Mouse (Mus musculus) CH12.LX (cell line): ENCODE measurements around the gene Eno4. TPM values are rescaled to one million over a fixed set of nuclear protein-coding genes. Genes with fewer than 3 reads are reported as not detected.
"Not testable (repeated sequence)": the region's sequence is repeated elsewhere in the genome, so short reads cannot be mapped to it uniquely, and the experiment has no call there.

Source experiments
- DNase-seq: peaks from one replicate; pipeline ENCODE4 v3.0.0-alpha.2; 2013; ENCODE audit errors: extremely low read depth
- H3K27ac ChIP-seq: 2 replicates; pipeline ENCODE4 v1.5.1; 2012; ENCODE audit warnings: low read depth, mild to moderate bottlenecking, control low read depth, moderate library complexity; ENCODE audit not compliant: insufficient read depth
- H3K27me3 ChIP-seq: replicated peaks from 2 replicates; pipeline ENCODE3; 2012; ENCODE audit warnings: inconsistent platforms
- H3K36me3 ChIP-seq, 2 experiments: replicated peaks in 1 of 2; 2 replicates each; pipeline versions ENCODE3 to v1.6.1; 2012; ENCODE audit warnings: inconsistent platforms in 1 of 2, low read length in 1 of 2, mild to moderate bottlenecking in 1 of 2, mixed read lengths in 1 of 2, moderate library complexity in 1 of 2; ENCODE audit not compliant: control insufficient read depth in 1 of 2, insufficient read depth in 1 of 2
- H3K4me1 ChIP-seq, 2 experiments: 2 replicates each; pipeline ENCODE4 v1.6.1; 2012; ENCODE audit warnings: inconsistent platforms in 1 of 2, moderate library complexity in 1 of 2; ENCODE audit not compliant: insufficient read depth in 2 of 2, control insufficient read depth in 1 of 2
- H3K4me2 ChIP-seq: 2 replicates; pipeline ENCODE4 v1.6.1; 2012; ENCODE audit warnings: low read depth, mild to moderate bottlenecking, control low read depth; ENCODE audit not compliant: poor library complexity, insufficient read depth, severe bottlenecking
- H3K4me3 ChIP-seq, 3 experiments: fragments of 150-350 bp in 1 of 3; sonication (generic) in 1 of 3; replicated peaks in 1 of 3; 2 replicates each; pipeline versions ENCODE3 to v1.5.1; 2011 to 2012; ENCODE audit warnings: low read depth in 2 of 3, low read length in 2 of 3, mild to moderate bottlenecking in 2 of 3, moderate library complexity in 2 of 3, control low read depth in 1 of 3, improper control_type of control experiment in 1 of 3, inconsistent platforms in 1 of 3, mixed read lengths in 1 of 3; ENCODE audit not compliant: poor library complexity in 1 of 3
- H3K79me2 ChIP-seq: replicated peaks from 2 replicates; pipeline ENCODE4 v1.6.1; 2012; ENCODE audit warnings: mild to moderate bottlenecking, moderate library complexity; ENCODE audit not compliant: control insufficient read depth, poor library complexity, insufficient read depth, severe bottlenecking; ENCODE audit errors: extremely low read depth
- H3K9ac ChIP-seq: 2 replicates; pipeline ENCODE4 v1.6.1; 2012; ENCODE audit warnings: low read depth, mild to moderate bottlenecking, control low read depth, moderate library complexity; ENCODE audit not compliant: insufficient read depth
- H3K9me3 ChIP-seq: replicated peaks from 2 replicates; pipeline ENCODE3; 2012; ENCODE audit warnings: low read length, inconsistent platforms, mixed read lengths
- BHLHE40 ChIP-seq: IDR thresholded peaks from 2 replicates; pipeline ENCODE4 v1.6.1; 2011; ENCODE audit warnings: mild to moderate bottlenecking, low read depth, low read length, improper control_type of control experiment
- CHD1 ChIP-seq: IDR thresholded peaks from 2 replicates; pipeline ENCODE4 v1.6.1; 2012; ENCODE audit warnings: low read depth, low read length, improper control_type of control experiment, inconsistent platforms
- CTCF ChIP-seq, 2 experiments: IDR thresholded peaks in 1 of 2; conservative IDR thresholded peaks in 1 of 2; 2 replicates each; pipeline ENCODE4 v1.5.1; 2011 to 2012; ENCODE audit warnings: low read depth in 2 of 2, low read length in 2 of 2, improper control_type of control experiment in 1 of 2, inconsistent platforms in 1 of 2, mild to moderate bottlenecking in 1 of 2, moderate library complexity in 1 of 2
- ELF1 ChIP-seq: IDR thresholded peaks from 2 replicates; pipeline ENCODE4 v1.6.1; 2014; ENCODE audit warnings: low read depth, mild to moderate bottlenecking, inconsistent platforms, low read length, improper control_type of control experiment
- IRF4 ChIP-seq: IDR thresholded peaks from 2 replicates; pipeline ENCODE4 v1.6.1; 2014; ENCODE audit warnings: low read depth, mild to moderate bottlenecking, inconsistent platforms, low read length, improper control_type of control experiment
- MAFK ChIP-seq: IDR thresholded peaks from 2 replicates; pipeline ENCODE4 v1.6.1; 2011; ENCODE audit warnings: low read length, improper control_type of control experiment; ENCODE audit not compliant: insufficient replicate concordance
- RCOR1 ChIP-seq: conservative IDR thresholded peaks from 2 replicates; pipeline ENCODE4 v1.6.1; 2012; ENCODE audit warnings: low read depth, mild to moderate bottlenecking, inconsistent platforms, low read length, improper control_type of control experiment
- SIN3A ChIP-seq: IDR thresholded peaks from 2 replicates; pipeline ENCODE4 v1.6.1; 2012; ENCODE audit warnings: low read length, improper control_type of control experiment, inconsistent platforms
- SMC3 ChIP-seq: IDR thresholded peaks from 2 replicates; pipeline ENCODE4 v1.6.1; 2011; ENCODE audit warnings: low read depth, low read length, improper control_type of control experiment
- USF1 ChIP-seq: IDR thresholded peaks from 2 replicates; pipeline ENCODE4 v1.6.1; 2014; ENCODE audit warnings: low read depth, mild to moderate bottlenecking, inconsistent platforms, low read length, improper control_type of control experiment
- ZNF384 ChIP-seq: IDR thresholded peaks from 2 replicates; pipeline ENCODE4 v1.6.1; 2012; ENCODE audit warnings: low read depth, low read length, improper control_type of control experiment, inconsistent platforms
- dilution Hi-C: fragments of 300-500 bp; cut with MboI; formaldehyde crosslinking; loops from 2 replicates; pipeline ENCODE4 v1.14.3; 2020; ENCODE audit warnings: low sequenced_read_pairs; ENCODE audit not compliant: extremely low pct_unique_long_range_greater_than_20kb, extremely low pct_ligation_motif_present
- in situ Hi-C: fragments of 300-500 bp; cut with MboI; formaldehyde crosslinking; loops from 3 replicates; pipeline ENCODE4 v1.14.3; 2019; ENCODE audit warnings: low sequenced_read_pairs, low pct_ligation_motif_present, low pct_unique_long_range_greater_than_20kb, mixed read lengths
- polyA plus RNA-seq: library from polyadenylated mRNA; unstranded; fragments of >175 nt; gene quantifications from 2 replicates; pipeline ENCODE4 v1.2.1, GENCODE M21; 2012; ENCODE audit warnings: low read depth; ENCODE audit not compliant: insufficient read length
- total RNA-seq, 2 experiments: library from RNA; depleted of rRNA; stranded (reverse); fragments of 300-350 nt in 1 of 2; fragments of >200 nt in 1 of 2; gene quantifications; 2 replicates each; pipeline ENCODE4 v1.2.3; 2012 to 2014

The Eno4 gene
- total and polyA plus RNA-seq, 3 experiments = 0.25 to 1.6 (median 1.2) TPM

DNA sequence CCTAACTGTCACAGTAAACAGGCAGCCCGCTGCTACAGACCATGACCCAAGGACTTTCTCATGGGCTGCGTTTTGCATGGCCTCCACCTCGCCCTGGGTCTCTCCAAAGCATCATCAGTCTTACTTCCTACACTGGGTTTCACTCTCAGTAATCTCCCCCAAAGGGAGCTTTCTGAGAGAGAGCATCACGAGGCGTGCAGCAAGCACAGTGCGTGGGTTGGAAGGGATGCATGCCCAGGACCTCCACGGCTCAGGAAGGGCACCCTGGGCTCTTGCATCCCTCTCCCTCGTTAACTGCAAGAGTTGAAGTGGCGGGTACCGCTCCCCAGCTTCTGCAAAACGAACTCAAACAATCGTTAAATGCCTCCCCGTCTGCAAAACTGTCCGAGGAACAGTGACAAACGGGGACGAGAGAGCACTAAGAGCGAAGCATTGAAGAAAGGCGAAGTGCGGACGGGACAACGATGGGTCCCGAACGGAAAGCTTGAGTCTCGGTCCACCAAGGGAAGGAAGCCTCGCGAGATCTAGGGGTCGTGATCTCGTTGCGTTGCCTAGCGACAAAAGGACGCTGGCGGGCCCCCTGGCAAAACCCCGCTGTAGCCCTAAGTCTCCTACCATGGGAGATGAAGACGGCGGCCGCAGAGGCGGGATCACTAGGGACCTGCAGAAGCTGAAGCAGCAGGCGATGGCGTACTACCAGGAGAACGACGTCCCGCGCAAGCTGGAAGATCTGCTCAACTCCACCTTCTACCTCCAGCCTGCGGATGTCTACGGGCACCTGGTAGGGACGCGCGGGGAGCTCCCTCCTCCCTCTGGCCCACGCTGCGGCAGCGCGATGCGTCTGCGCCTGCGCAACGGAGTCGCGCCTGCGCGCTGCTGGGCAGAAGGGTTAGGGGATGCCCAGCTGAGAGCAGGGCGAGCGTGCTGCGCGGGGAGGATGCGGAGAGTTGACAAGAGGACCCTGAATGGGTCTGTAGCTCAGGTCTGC is at the start of gene Eno4, which contains the start of gene Hspa12a (continued):
- TF ChIP-seq CTCF (conservative IDR thresholded peaks at IDR 0.05 in 1 of 2, IDR thresholded peaks at IDR 0.05 in 1 of 2; ENCODE audit: low read depth in 2 of 2, low read length in 2 of 2) = no peak

- Histone ChIP-seq H3K4me3 (no peak overlapping the region), H3K27me3 (no peaks in the 10 kb centered on the region), H3K4me1 (no peaks in the 10 kb centered on the region), H3K36me3 (no peaks in the 10 kb centered on the region), H3K27ac (no peak overlapping the region), H3K4me2 (no peak overlapping the region), H3K9ac (no peak overlapping the region)
- in situ Hi-C loops = no loop called here
- dilution Hi-C loops = no loop called here
- no peak for DNase-seq
- TF ChIP-seq ELF1 (no peak), BHLHE40 (no peak), RCOR1 (no peak), ZNF384 (no peak), IRF4 (no peak), CHD1 (no peak), USF1 (no peak), SIN3A (no peak), SMC3 (no peak), MAFK (no peak)
- TF ChIP-seq, all 38 proteins: peak for 0
- Histone ChIP-seq H3K79me2 (no peaks in the 10 kb centered on the region), H3K9me3 (no peaks in the 10 kb centered on the region)
Measured at GRCm38 (mm10) chr19:58896216-58896615, 47.0 kb upstream of the Eno4 start.

DNA sequence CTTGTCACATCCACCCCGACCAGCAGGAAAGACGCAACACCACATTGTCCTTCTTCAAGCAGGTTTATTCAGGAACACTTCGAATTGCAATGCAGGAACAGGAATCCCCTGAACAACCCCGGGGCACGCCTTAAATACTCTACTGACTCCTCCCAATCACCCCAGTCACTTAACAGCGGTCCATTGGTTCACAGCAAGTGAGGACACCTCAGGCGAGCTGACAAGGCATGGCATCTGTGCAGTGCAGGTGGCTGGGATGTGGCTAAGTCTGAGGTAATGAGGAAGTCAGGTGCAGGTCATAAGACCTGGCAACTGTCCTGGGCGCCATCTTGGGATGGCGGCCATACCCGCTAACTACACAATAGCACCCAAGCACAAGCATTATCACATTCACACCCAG is 42.8 kb upstream of the Eno4 start:
- H3K27ac ChIP-seq, DNase-seq, H3K4me3 ChIP-seq, H3K79me2 ChIP-seq, H3K27me3 ChIP-seq, H3K36me3 ChIP-seq, H3K4me2 ChIP-seq, in situ Hi-C loops, H3K9ac ChIP-seq, H3K9me3 ChIP-seq, dilution Hi-C loops: not testable (repeated sequence)
- peaks cover 0 to 10% of the 10 kb centered on the region in 2 experiments; a peak in 2 of 4 replicates for H3K4me1 ChIP-seq
